Mouse (Mus musculus) neural tube, embryonic 11.5 days (tissue): ENCODE measurements around the gene Efna3. TPM values are rescaled to one million over a fixed set of nuclear protein-coding genes. Genes with fewer than 3 reads are reported as not detected.

Experiments
- ATAC-seq: fragments of 200-750 bp; cut with Nextera tagmentation; 2 replicates; pipeline ENCODE4 v1.8.0; 2017; ENCODE audit warnings: moderate number of reproducible peaks, mild to moderate bottlenecking, moderate TSS enrichment, moderate library complexity; ENCODE audit not compliant: insufficient read depth, low FRiP score, low TSS enrichment
- DNase-seq: peaks from one replicate; pipeline ENCODE4 v3.0.0-alpha.2; 2015; ENCODE audit warnings: low spot score
- H3K27ac ChIP-seq: fragments of 300-500 bp; sonication (generic); 2 replicates; pipeline ENCODE4 v1.5.1; 2014; ENCODE audit warnings: low read depth, mild to moderate bottlenecking, low read length
- H3K27me3 ChIP-seq: fragments of 300-500 bp; sonication (generic); 2 replicates; pipeline ENCODE4 v1.6.1; 2014; ENCODE audit warnings: mild to moderate bottlenecking, low read length, mixed read lengths; ENCODE audit not compliant: control insufficient read depth, insufficient read depth
- H3K36me3 ChIP-seq: fragments of 300-500 bp; sonication (generic); 2 replicates; pipeline ENCODE4 v1.6.1; 2014; ENCODE audit warnings: mild to moderate bottlenecking, low read length, moderate library complexity, mixed read lengths; ENCODE audit not compliant: control insufficient read depth, insufficient read depth
- H3K4me1 ChIP-seq: fragments of 300-500 bp; sonication (generic); 2 replicates; pipeline ENCODE4 v1.6.1; 2014; ENCODE audit warnings: low read length, mixed read lengths; ENCODE audit not compliant: control insufficient read depth, insufficient read depth
- H3K4me2 ChIP-seq: fragments of 300-500 bp; sonication (generic); 2 replicates; pipeline ENCODE4 v1.6.1; 2014; ENCODE audit warnings: low read depth, mild to moderate bottlenecking, moderate library complexity
- H3K4me3 ChIP-seq: fragments of 300-500 bp; sonication (generic); 2 replicates; pipeline ENCODE4 v1.5.1; 2014; ENCODE audit warnings: low read depth, low read length
- H3K9ac ChIP-seq: fragments of 300-500 bp; sonication (generic); 2 replicates; pipeline ENCODE4 v1.6.1; 2014; ENCODE audit warnings: mild to moderate bottlenecking, low read length
- H3K9me3 ChIP-seq: fragments of 300-500 bp; sonication (generic); 2 replicates; pipeline ENCODE4 v1.6.1; 2016; ENCODE audit warnings: low read length; ENCODE audit not compliant: control insufficient read depth
- WGBS: fragments of 180-500 bp; shearing (Covaris S2); extraction: QIAGEN DNeasy Blood & Tissue Kit; methylation state at CpG from one replicate; pipeline ENCODE4 v1.1.7; 2014; 5-methylcytosine and 5-hydroxymethylcytosine counted together
- polyA plus RNA-seq: library from polyadenylated mRNA; unstranded; fragments of >200 nt; fragmentation: Nextera tagmentation; extraction: Ambion mirVana; gene quantifications from 2 replicates; pipeline ENCODE4 v1.2.1, GENCODE M21; 2014

The Efna3 gene
- polyA plus RNA-seq, 1 experiment from 2014 or later: 36.5 TPM

GRCm38 (mm10) chr3:89315930-89316831 lies 6.6 kb downstream of the Efna3 start:
- Histone ChIP-seq H3K36me3 (no peaks in the 10 kb centered on the region), H3K4me2 (peak overlapping the region; percentile 48), H3K9me3 (no peaks in the 10 kb centered on the region), H3K4me1 (peaks cover 43% of the 10 kb centered on the region), H3K27me3 (peaks cover 45% of the 10 kb centered on the region), H3K9ac (no peak overlapping the region; the same call in 1 of the 2 replicates), H3K27ac (no peak overlapping the region), H3K4me3 (peak overlapping the region; percentile 24; the same call in 1 of the 2 replicates)
- ATAC-seq (no peak), DNase-seq (no peak)
- 9% methylated on average over 40 of the region's 40 CpGs for WGBS

- Histone ChIP-seq H3K4me3 (peak overlapping the region; percentile 24), H3K9ac (peak overlapping the region; percentile 35), H3K4me1 (peaks cover 35% of the 10 kb centered on the region), H3K36me3 (no peaks in the 10 kb centered on the region), H3K27me3 (peaks cover 38% of the 10 kb centered on the region), H3K27ac (no peak overlapping the region), H3K4me2 (peak overlapping the region; percentile 48), H3K9me3 (no peaks in the 10 kb centered on the region)
- DNase-seq (peak; percentile 89), ATAC-seq (peak; percentile 25)
- 6% methylated on average over 22 of the region's 26 CpGs for WGBS
Observed at GRCm38 (mm10) chr3:89315195-89315929, 7.4 kb downstream of the Efna3 start.

DNA sequence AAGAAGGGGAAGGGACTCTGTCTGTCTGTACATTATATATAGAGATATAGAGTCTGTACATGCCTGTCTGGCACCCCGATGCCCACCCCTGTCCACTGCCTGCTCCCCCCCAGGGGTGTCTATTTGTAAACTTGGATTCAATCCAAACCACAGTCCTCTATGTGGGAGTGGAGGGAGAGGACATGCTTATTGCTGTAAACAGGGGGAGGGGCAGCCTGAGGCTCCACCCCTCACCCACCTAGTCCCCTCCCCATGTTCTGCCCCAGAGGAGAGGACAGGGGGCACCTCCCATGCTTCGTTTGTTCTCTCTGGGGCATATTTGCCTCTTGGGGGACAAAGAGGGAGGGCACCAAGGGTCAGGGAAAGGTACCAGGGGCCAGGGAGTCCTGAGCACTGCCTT lies 8.0 kb downstream of the Efna3 start:
- Histone ChIP-seq H3K4me2 (peak overlapping the region; percentile 48; the same call in 1 of the 2 replicates), H3K27me3 (peaks cover 32% of the 10 kb centered on the region), H3K27ac (no peak overlapping the region), H3K4me3 (no peak overlapping the region), H3K9me3 (no peaks in the 10 kb centered on the region), H3K9ac (no peak overlapping the region), H3K36me3 (no peaks in the 10 kb centered on the region), H3K4me1 (peaks cover 29% of the 10 kb centered on the region)
- no peak for ATAC-seq
- DNase-seq: no peak
- WGBS: 50% methylated on average over 2 of the region's 2 CpGs

DNA sequence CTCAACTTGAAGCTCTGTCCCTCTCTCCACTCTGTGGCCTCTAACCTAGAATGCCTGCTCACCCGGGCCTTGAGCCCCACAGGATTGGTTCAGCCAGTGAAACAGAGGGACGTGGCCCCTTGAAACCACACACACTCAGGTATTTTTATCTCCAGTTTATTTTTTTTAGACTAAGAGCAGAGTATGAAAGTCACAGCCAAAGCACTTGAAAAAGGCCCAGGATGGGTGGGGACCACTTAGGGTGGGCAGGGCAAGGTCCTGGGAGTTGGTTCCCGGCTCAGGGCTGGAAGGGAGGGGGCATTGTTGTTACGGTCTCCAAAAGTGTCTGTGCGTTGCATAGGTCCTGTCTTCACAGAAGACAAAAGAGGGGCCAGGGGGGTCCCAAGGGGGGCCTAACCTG lies 8.4 kb downstream of the Efna3 start:
- H3K9me3 ChIP-seq: no peaks in the 10 kb centered on the region
- ATAC-seq (no peak), DNase-seq (no peak)
- WGBS: 75% methylated on average over 5 of the region's 5 CpGs
- H3K36me3 ChIP-seq: no peaks in the 10 kb centered on the region
- no peak overlapping the region for H3K4me2 ChIP-seq
- no peak overlapping the region for H3K4me3 ChIP-seq
- peaks cover 24% of the 10 kb centered on the region for H3K4me1 ChIP-seq
- H3K27ac ChIP-seq: no peak overlapping the region
- H3K27me3 ChIP-seq: peaks cover 28% of the 10 kb centered on the region
- H3K9ac ChIP-seq: no peak overlapping the region

GRCm38 (mm10) chr3:89308089-89308488 lies 14.7 kb downstream of the Efna3 start:
- H3K9ac ChIP-seq: no peak overlapping the region
- no peak overlapping the region for H3K27ac ChIP-seq
- no peak overlapping the region for H3K4me2 ChIP-seq
- DNase-seq: peak; percentile 80
- peak; percentile 83; the same call in 1 of the 2 replicates for ATAC-seq
- no peak overlapping the region for H3K4me3 ChIP-seq
- 4% methylated on average over 9 of the region's 9 CpGs for WGBS
- H3K36me3 ChIP-seq: no peaks in the 10 kb centered on the region
- no peaks in the 10 kb centered on the region for H3K4me1 ChIP-seq
- H3K27me3 ChIP-seq: no peaks in the 10 kb centered on the region
- no peaks in the 10 kb centered on the region for H3K9me3 ChIP-seq

DNA sequence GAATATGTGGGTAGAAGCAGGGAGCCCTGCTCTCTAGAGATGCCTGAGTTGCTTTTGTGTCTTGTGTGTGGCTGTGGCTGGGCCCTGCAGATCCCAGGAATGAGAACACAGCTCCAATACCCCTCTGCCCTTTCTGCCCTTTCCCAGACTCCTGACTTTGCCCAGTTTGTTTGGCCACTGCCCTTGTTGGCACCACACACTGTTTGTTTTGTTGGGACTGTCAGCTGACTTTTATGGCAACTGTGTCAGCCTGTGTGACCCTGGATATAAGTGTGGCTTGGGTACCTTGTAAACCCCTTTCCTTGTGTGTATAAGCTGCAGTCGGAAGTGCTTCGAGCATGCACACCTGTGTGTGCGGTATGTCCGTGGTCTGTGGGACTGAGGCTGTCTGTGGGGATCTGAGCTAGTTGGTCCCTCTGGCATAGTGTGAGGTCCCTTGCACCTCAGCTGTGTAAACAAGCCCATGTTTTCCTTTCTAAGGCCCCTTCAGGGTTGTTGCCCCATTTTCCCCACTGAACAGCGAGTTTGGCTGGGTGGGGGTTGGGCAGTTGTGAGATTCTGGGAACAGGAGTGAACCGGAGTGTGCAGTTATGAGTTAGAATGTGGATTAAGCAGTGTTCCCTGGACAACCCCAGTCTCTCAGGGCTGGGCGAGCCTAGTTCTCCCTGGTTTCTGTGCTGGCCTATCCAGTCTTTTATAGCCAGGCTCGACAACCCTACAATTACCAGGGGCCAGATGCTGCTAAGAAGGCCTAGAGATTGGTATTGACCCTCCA lies 17.0 kb downstream of the Efna3 start:
- no peaks in the 10 kb centered on the region for H3K4me1 ChIP-seq
- no peak for DNase-seq
- no peak overlapping the region for H3K27ac ChIP-seq
- WGBS: 46% methylated on average over 8 of the region's 8 CpGs
- H3K4me3 ChIP-seq: 0 out of 2 replicates have a peak overlapping the region, but pooled peaks have one; percentile 9
- ATAC-seq: no peak
- no peak overlapping the region for H3K9ac ChIP-seq
- H3K27me3 ChIP-seq: no peaks in the 10 kb centered on the region
- no peaks in the 10 kb centered on the region for H3K9me3 ChIP-seq
- no peak overlapping the region for H3K4me2 ChIP-seq
- H3K36me3 ChIP-seq: no peaks in the 10 kb centered on the region

- no peak overlapping the region for H3K9ac ChIP-seq
- ATAC-seq (no peak), DNase-seq (no peak)
- no peak overlapping the region for H3K4me2 ChIP-seq
- no peaks in the 10 kb centered on the region for H3K27me3 ChIP-seq
- H3K4me3 ChIP-seq: no peak overlapping the region
- no peaks in the 10 kb centered on the region for H3K9me3 ChIP-seq
- H3K36me3 ChIP-seq: no peaks in the 10 kb centered on the region
- H3K4me1 ChIP-seq: no peaks in the 10 kb centered on the region
- H3K27ac ChIP-seq: no peak overlapping the region
- 70% methylated on average over 4 of the region's 4 CpGs for WGBS
Observed at GRCm38 (mm10) chr3:89305105-89305504, 17.7 kb downstream of the Efna3 start.

DNA sequence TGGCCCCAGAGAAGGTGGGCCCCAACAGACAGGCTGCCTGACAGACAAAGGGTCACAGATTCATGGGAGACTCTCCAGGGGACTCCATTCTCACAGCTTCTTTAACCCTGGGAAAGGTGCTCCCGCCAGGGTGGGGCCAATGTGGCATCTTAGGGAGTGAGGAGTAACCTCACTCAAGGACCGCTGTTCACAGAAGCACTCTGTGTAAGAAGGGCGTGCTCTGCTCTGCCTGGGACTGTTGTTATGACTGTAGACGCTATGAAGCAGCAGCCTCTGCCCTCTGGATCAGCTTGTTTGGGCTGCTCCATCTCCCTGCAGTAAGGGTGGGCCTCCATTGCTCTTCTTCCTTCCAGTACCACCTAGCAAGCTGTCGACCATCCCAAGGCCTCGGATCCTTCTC lies 18.3 kb downstream of the Efna3 start:
- Histone ChIP-seq H3K27ac (no peak overlapping the region), H3K4me2 (no peak overlapping the region), H3K4me1 (no peaks in the 10 kb centered on the region), H3K36me3 (no peaks in the 10 kb centered on the region), H3K27me3 (no peaks in the 10 kb centered on the region), H3K4me3 (no peak overlapping the region), H3K9me3 (no peaks in the 10 kb centered on the region), H3K9ac (no peak overlapping the region)
- DNase-seq (no peak), ATAC-seq (no peak)
- WGBS: 80% methylated on average over 6 of the region's 6 CpGs
